Mouse (Mus musculus) adipocyte (in vitro differentiated cells): ENCODE measurements at regions not wholly inside any gene's neighbourhood (a gene's known extent, or its start where the extent isn't known, plus 50 kb on each side); places are given as distances from the start of the nearest gene placed in this dataset.

Experiments used
- DNase-seq: peaks from one replicate; pipeline ENCODE4 v3.0.0-alpha.2; 2016; ENCODE audit warnings: low spot score

- DNase-seq: peak; percentile 14
These were observed 193.0 kb downstream of the Cdc5l start for GRCm38 (mm10) chr17:45240545-45240944.

- no peak for DNase-seq
These were observed 196.3 kb downstream of the Cdc5l start for GRCm38 (mm10) chr17:45237246-45237645.

GRCm38 (mm10) chr17:45235401-45235800, 198.1 kb downstream of the Cdc5l start:
- no peak for DNase-seq

GRCm38 (mm10) chr17:45232874-45233273, 200.7 kb downstream of the Cdc5l start:
- no peak for DNase-seq

- no peak for DNase-seq
These were observed 206.3 kb downstream of the Cdc5l start for GRCm38 (mm10) chr17:45227190-45227589.

- DNase-seq: no peak
These were observed 207.1 kb downstream of the Cdc5l start for GRCm38 (mm10) chr17:45226486-45226885.

GRCm38 (mm10) chr17:45221625-45222024, 211.9 kb downstream of the Cdc5l start:
- DNase-seq: no peak

GRCm38 (mm10) chr17:45217126-45217525, 216.4 kb downstream of the Cdc5l start:
- DNase-seq: no peak

GRCm38 (mm10) chr17:45215067-45216049, 218.2 kb downstream of the Cdc5l start:
- DNase-seq: no peak

- no peak for DNase-seq
These were observed 222.6 kb downstream of the Cdc5l start for GRCm38 (mm10) chr17:45210984-45211383.

- no peak for DNase-seq
These were observed 224.2 kb downstream of the Cdc5l start for GRCm38 (mm10) chr17:45209387-45209663.

- DNase-seq: no peak
These were observed 224.7 kb downstream of the Cdc5l start for GRCm38 (mm10) chr17:45208596-45209386.

GRCm38 (mm10) chr17:45195779-45196178, 237.8 kb downstream of the Cdc5l start:
- no peak for DNase-seq

- DNase-seq: no peak
These were observed 238.7 kb downstream of the Cdc5l start for GRCm38 (mm10) chr17:45194786-45195281.

- no peak for DNase-seq
These were observed 240.0 kb downstream of the Cdc5l start for GRCm38 (mm10) chr17:45193456-45194025.

GRCm38 (mm10) chr17:45187402-45187801, 246.1 kb downstream of the Cdc5l start:
- DNase-seq: no peak

- DNase-seq: no peak
These were observed 257.2 kb downstream of the Cdc5l start for GRCm38 (mm10) chr17:45176340-45176739.

- DNase-seq: no peak
These were observed 264.1 kb downstream of the Cdc5l start for GRCm38 (mm10) chr17:45169257-45169994.
